Mouse (Mus musculus): ENCODE measurements around the gene 4930432M17Rik. TPM values are rescaled to one million over a fixed set of nuclear protein-coding genes. Genes with fewer than 3 reads are reported as not detected.

Gene 4930432M17Rik
- polyA plus RNA-seq, 1 experiment: not detected

- Histone ChIP-seq H3K79me2 (ENCODE audit: control insufficient read depth, insufficient read depth) (peaks cover 24% of the 10 kb centered on the region), H3K4me2 (ENCODE audit: low read depth) (peak within 1 kb of the TSS; percentile 94)
Observed at GRCm38 (mm10) chr3:121722971-121723844, 52.6 kb downstream of the 4930432M17Rik start, which contains the start of gene F3. Gene F3, plus strand, starts transcription at chr3:121723537.

GRCm38 (mm10) chr3:121723968-121724524, 53.5 kb downstream of the 4930432M17Rik start:
- H3K4me2 ChIP-seq (ENCODE audit: low read depth): peak overlapping the region; percentile 94
- H3K36me3 ChIP-seq (ENCODE audit: control insufficient read depth, insufficient read depth): no peaks in the 10 kb centered on the region
- H3K27me3 ChIP-seq (ENCODE audit: control insufficient read depth, insufficient read depth, insufficient read length): no peaks in the 10 kb centered on the region
- TF ChIP-seq POLR2A (IDR thresholded peaks at IDR 0.05; ENCODE audit: insufficient read length, low read depth): no peak
- TF ChIP-seq E2F4 (IDR thresholded peaks at IDR 0.05; ENCODE audit: insufficient read depth): no peak
- TF ChIP-seq MYOD1 (IDR thresholded peaks at IDR 0.05; ENCODE audit: control insufficient read depth in 1 of 3, insufficient read length in 2 of 3, low read depth in 2 of 3): no peak
- no peak for TF ChIP-seq MAX (IDR thresholded peaks at IDR 0.05; ENCODE audit: low read depth)
- TF ChIP-seq MYOG (IDR thresholded peaks at IDR 0.05; ENCODE audit: control insufficient read depth in 1 of 3, insufficient read depth in 1 of 3, insufficient read length in 2 of 3, low read depth in 2 of 3): no peak
- no peak for TF ChIP-seq TCF12 (IDR thresholded peaks at IDR 0.05; ENCODE audit: insufficient read depth, poor library complexity, severe bottlenecking)
- TF ChIP-seq TCF3 (IDR thresholded peaks at IDR 0.05; ENCODE audit: insufficient read length, low read depth): no peak
- no peak for TF ChIP-seq CEBPB (IDR thresholded peaks at IDR 0.05; ENCODE audit: insufficient read depth, poor library complexity, severe bottlenecking)
- no peak for TF ChIP-seq POLR2AphosphoS2 (IDR thresholded peaks at IDR 0.05; ENCODE audit: insufficient read length, low read depth)
- TF ChIP-seq REST (IDR thresholded peaks at IDR 0.05; ENCODE audit: insufficient read depth, insufficient read length): no peak
- no peak for TF ChIP-seq USF1 (IDR thresholded peaks at IDR 0.05; ENCODE audit: low read depth)
- TF ChIP-seq SRF (IDR thresholded peaks at IDR 0.05; ENCODE audit: control insufficient read depth, insufficient read length, low read depth): no peak
- peak overlapping the region; percentile 31 for H3ac ChIP-seq (ENCODE audit: control insufficient read depth, insufficient read length)
- peaks cover 24% of the 10 kb centered on the region for H3K79me2 ChIP-seq (ENCODE audit: control insufficient read depth, insufficient read depth)
- peak overlapping the region; percentile 52 for H3K4me3 ChIP-seq

More at GRCm38 (mm10) chr3:121722971-121723844, 52.6 kb downstream of the 4930432M17Rik start, which contains the start of gene F3:
- Histone ChIP-seq H3K27me3 (ENCODE audit: control insufficient read depth, insufficient read depth, insufficient read length) (no peaks in the 10 kb centered on the region), H3K4me3 (peak within 1 kb of the TSS; percentile 52), H3ac (ENCODE audit: control insufficient read depth, insufficient read length) (peak within 1 kb of the TSS; percentile 31), H3K36me3 (ENCODE audit: control insufficient read depth, insufficient read depth) (no peaks in the 10 kb centered on the region)
- TF ChIP-seq POLR2AphosphoS2 (IDR thresholded peaks at IDR 0.05; ENCODE audit: insufficient read length, low read depth): peak; percentile 16
- TF ChIP-seq E2F4 (IDR thresholded peaks at IDR 0.05; ENCODE audit: insufficient read depth): no peak
- TF ChIP-seq REST (IDR thresholded peaks at IDR 0.05; ENCODE audit: insufficient read depth, insufficient read length): no peak
- TF ChIP-seq POLR2A (IDR thresholded peaks at IDR 0.05; ENCODE audit: insufficient read length, low read depth): peak; percentile 50
- no peak for TF ChIP-seq TCF12 (IDR thresholded peaks at IDR 0.05; ENCODE audit: insufficient read depth, poor library complexity, severe bottlenecking)
- no peak for TF ChIP-seq CEBPB (IDR thresholded peaks at IDR 0.05; ENCODE audit: insufficient read depth, poor library complexity, severe bottlenecking)
- peak in 1 of 3 experiments; percentile 7 for TF ChIP-seq MYOG (IDR thresholded peaks at IDR 0.05; ENCODE audit: control insufficient read depth in 1 of 3, insufficient read depth in 1 of 3, insufficient read length in 2 of 3, low read depth in 2 of 3)
- TF ChIP-seq MAX (IDR thresholded peaks at IDR 0.05; ENCODE audit: low read depth): no peak

- TF ChIP-seq POLR2A (IDR thresholded peaks at IDR 0.05; ENCODE audit: insufficient read length, low read depth) (no peak), MYOG (IDR thresholded peaks at IDR 0.05; ENCODE audit: control insufficient read depth in 1 of 3, insufficient read depth in 1 of 3, insufficient read length in 2 of 3, low read depth in 2 of 3) (no peak), CEBPB (IDR thresholded peaks at IDR 0.05; ENCODE audit: insufficient read depth, poor library complexity, severe bottlenecking) (no peak), TCF3 (IDR thresholded peaks at IDR 0.05; ENCODE audit: insufficient read length, low read depth) (no peak), SRF (IDR thresholded peaks at IDR 0.05; ENCODE audit: control insufficient read depth, insufficient read length, low read depth) (no peak), MAX (IDR thresholded peaks at IDR 0.05; ENCODE audit: low read depth) (no peak), E2F4 (IDR thresholded peaks at IDR 0.05; ENCODE audit: insufficient read depth) (no peak), TCF12 (IDR thresholded peaks at IDR 0.05; ENCODE audit: insufficient read depth, poor library complexity, severe bottlenecking) (no peak), USF1 (IDR thresholded peaks at IDR 0.05; ENCODE audit: low read depth) (no peak), MYOD1 (IDR thresholded peaks at IDR 0.05; ENCODE audit: control insufficient read depth in 1 of 3, insufficient read length in 2 of 3, low read depth in 2 of 3) (no peak), POLR2AphosphoS2 (IDR thresholded peaks at IDR 0.05; ENCODE audit: insufficient read length, low read depth) (no peak), REST (IDR thresholded peaks at IDR 0.05; ENCODE audit: insufficient read depth, insufficient read length) (no peak)
- H3K79me2 ChIP-seq (ENCODE audit: control insufficient read depth, insufficient read depth): peaks cover 24% of the 10 kb centered on the region
- no peak overlapping the region for H3ac ChIP-seq (ENCODE audit: control insufficient read depth, insufficient read length)
- H3K36me3 ChIP-seq (ENCODE audit: control insufficient read depth, insufficient read depth): no peaks in the 10 kb centered on the region
- peak overlapping the region; percentile 52 for H3K4me3 ChIP-seq
- peak overlapping the region; percentile 94 for H3K4me2 ChIP-seq (ENCODE audit: low read depth)
- H3K27me3 ChIP-seq (ENCODE audit: control insufficient read depth, insufficient read depth, insufficient read length): no peaks in the 10 kb centered on the region
Observed at GRCm38 (mm10) chr3:121724553-121724952, 54.0 kb downstream of the 4930432M17Rik start.

GRCm38 (mm10) chr3:121725651-121726050, 55.1 kb downstream of the 4930432M17Rik start:
- H3K36me3 ChIP-seq (ENCODE audit: control insufficient read depth, insufficient read depth): peaks cover 8% of the 10 kb centered on the region

More at GRCm38 (mm10) chr3:121725651-121726050, 55.1 kb downstream of the 4930432M17Rik start:
- Histone ChIP-seq H3K27me3 (ENCODE audit: control insufficient read depth, insufficient read depth, insufficient read length) (no peaks in the 10 kb centered on the region), H3ac (ENCODE audit: control insufficient read depth, insufficient read length) (no peak overlapping the region), H3K4me3 (peak overlapping the region; percentile 52), H3K79me2 (ENCODE audit: control insufficient read depth, insufficient read depth) (peaks cover 24% of the 10 kb centered on the region), H3K4me2 (ENCODE audit: low read depth) (no peak overlapping the region)
- TF ChIP-seq CEBPB (IDR thresholded peaks at IDR 0.05; ENCODE audit: insufficient read depth, poor library complexity, severe bottlenecking): no peak
- no peak for TF ChIP-seq MYOG (IDR thresholded peaks at IDR 0.05; ENCODE audit: control insufficient read depth in 1 of 3, insufficient read depth in 1 of 3, insufficient read length in 2 of 3, low read depth in 2 of 3)
- TF ChIP-seq MAX (IDR thresholded peaks at IDR 0.05; ENCODE audit: low read depth): no peak
- no peak for TF ChIP-seq POLR2AphosphoS2 (IDR thresholded peaks at IDR 0.05; ENCODE audit: insufficient read length, low read depth)
- no peak for TF ChIP-seq POLR2A (IDR thresholded peaks at IDR 0.05; ENCODE audit: insufficient read length, low read depth)
- TF ChIP-seq REST (IDR thresholded peaks at IDR 0.05; ENCODE audit: insufficient read depth, insufficient read length): no peak
- TF ChIP-seq MYOD1 (IDR thresholded peaks at IDR 0.05; ENCODE audit: control insufficient read depth in 1 of 3, insufficient read length in 2 of 3, low read depth in 2 of 3): no peak
- no peak for TF ChIP-seq SRF (IDR thresholded peaks at IDR 0.05; ENCODE audit: control insufficient read depth, insufficient read length, low read depth)
- TF ChIP-seq TCF12 (IDR thresholded peaks at IDR 0.05; ENCODE audit: insufficient read depth, poor library complexity, severe bottlenecking): no peak
- TF ChIP-seq TCF3 (IDR thresholded peaks at IDR 0.05; ENCODE audit: insufficient read length, low read depth): no peak
- no peak for TF ChIP-seq USF1 (IDR thresholded peaks at IDR 0.05; ENCODE audit: low read depth)
- no peak for TF ChIP-seq E2F4 (IDR thresholded peaks at IDR 0.05; ENCODE audit: insufficient read depth)
